Mouse (Mus musculus): ENCODE results near the gene Phtf2. TPM values are rescaled to one million over a fixed set of nuclear protein-coding genes. Genes with fewer than 3 reads are reported as not detected.

Gene Phtf2
- polyA plus RNA-seq, 1 experiment from 2014 or later = 27.7 TPM

Other genes with a start within 250 kb of the Phtf2 start
- 53.1 and 53.7 TPM in 2 replicates for gene Tmem60, start 67 bp upstream of the Phtf2 start, polyA plus RNA-seq (2016; fragmentation: Nextera tagmentation; extraction: Ambion mirVana)
- gene Rsbn1l, start 74.3 kb upstream of the Phtf2 start, polyA plus RNA-seq (2016; fragmentation: Nextera tagmentation; extraction: Ambion mirVana) = 5.1 and 5.2 TPM in 2 replicates
- gene Ptpn12, start 173.8 kb upstream of the Phtf2 start, polyA plus RNA-seq (2016; fragmentation: Nextera tagmentation; extraction: Ambion mirVana) = 13.7 and 19.9 TPM in 2 replicates

Measured in heart, embryonic 10.5 days (tissue).